Mouse (Mus musculus) CH12F3 (cell line): Measurements from ENCODE around the gene Mgst3.
"Not testable (repeated sequence)": the region's sequence is repeated elsewhere in the genome, so short reads cannot be mapped to it uniquely, and the experiment has no call there.

Source experiments
- in situ Hi-C: fragments of 300-500 bp; cut with MboI; formaldehyde crosslinking; loops from 2 replicates; pipeline ENCODE4 v1.14.3; 2020; ENCODE audit warnings: low sequenced_read_pairs

Mgst3 gene

DNA sequence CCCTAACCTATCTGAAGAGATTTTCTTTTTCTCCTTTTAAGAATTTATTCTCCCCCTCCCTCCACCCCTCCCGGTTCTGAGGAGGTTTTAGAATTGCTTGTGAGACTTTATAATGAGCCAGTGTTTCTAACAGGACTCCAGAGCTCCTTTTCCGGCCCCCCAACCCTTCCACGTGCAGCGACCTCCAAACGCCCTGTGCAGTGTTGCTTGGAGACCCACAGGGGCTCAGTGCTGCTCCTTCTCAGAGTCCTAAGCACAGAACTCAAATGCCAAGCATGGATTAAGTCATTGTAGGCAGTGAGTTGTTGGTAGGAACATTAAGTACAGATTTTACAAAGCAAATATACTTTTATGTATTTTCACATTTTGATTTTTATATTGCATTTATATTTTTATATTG lies 30.3 kb downstream of the Mgst3 start:
- in situ Hi-C loops: no loop called here

DNA sequence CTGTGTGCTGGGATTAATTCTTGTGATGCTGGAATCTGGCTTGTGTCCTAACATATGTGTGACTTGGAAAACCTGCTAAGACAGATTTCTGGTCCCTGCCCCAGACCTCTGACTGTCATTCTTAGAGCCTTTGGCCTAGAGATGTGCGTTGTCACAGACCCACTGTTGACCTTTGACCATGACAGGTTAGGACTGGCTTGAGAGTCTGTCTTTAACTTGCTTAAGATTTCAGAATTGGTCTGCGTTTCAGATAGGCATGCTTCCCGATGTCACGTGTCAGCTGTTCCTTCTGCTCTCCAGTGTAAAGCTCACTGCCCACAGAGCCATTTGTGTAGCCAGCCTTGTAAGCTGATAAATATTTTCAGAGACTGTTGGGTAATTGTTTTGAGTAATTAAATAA lies 30.8 kb downstream of the Mgst3 start:
- in situ Hi-C loops: no loop called here

DNA sequence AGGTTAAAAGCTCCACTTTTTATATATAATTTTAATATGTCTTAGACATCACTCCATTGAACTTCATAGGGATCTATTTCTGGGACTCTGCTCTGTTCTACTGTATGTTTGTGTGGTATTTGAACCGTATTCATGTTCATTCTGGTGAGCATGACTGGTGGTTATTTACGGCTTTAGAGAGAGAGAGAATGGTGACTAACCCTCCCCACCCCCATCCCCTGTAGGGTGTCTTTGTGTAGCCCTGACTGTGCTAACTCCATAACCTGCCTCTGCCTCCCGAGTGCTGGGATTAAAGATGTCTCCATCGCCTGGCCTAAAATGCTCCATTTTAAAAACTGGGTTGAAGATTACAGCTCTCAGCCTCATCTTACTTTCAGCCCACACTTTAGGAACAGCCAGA lies 33.4 kb downstream of the Mgst3 start:
- in situ Hi-C loops: no loop called here

DNA sequence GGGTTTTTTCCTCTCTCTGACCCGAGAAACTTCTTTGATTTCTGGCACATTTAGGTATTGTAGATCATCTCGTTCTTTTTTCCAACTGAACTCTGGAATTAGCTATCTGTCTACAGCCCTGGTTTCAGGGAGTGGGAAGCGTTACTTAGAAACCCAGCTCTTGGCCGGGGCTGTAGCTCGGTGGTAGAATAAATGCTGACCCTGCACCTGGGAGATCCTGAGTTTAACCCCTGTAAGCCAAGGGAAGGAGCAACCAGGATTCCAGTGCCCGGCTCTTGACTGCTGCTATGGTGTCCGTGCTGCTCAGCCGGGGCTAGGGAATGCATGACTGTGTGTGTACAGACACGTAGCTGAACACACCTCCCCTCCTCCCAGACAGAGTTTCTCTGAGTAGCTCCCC lies 34.9 kb downstream of the Mgst3 start:
- in situ Hi-C loops: no loop called here

DNA sequence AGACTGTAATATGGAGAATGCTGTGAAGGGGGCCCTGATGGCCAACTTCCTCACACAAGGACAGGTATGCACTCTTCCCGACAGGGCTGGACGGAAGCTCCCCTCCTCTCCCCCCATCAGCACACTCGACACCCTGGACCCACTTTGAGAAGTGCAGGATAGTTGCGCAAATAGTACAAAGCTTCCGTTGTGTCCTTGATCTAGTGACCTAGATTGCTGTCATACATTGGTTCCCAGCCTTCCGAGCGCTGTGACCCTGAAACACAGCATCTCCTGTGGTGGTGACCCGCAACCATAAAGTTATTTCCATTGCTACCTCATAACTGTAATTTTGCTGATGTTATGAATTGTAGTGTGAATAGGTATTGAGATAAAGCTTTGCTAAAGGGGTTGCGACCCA lies 36.3 kb downstream of the Mgst3 start:
- in situ Hi-C loops: no loop called here

DNA sequence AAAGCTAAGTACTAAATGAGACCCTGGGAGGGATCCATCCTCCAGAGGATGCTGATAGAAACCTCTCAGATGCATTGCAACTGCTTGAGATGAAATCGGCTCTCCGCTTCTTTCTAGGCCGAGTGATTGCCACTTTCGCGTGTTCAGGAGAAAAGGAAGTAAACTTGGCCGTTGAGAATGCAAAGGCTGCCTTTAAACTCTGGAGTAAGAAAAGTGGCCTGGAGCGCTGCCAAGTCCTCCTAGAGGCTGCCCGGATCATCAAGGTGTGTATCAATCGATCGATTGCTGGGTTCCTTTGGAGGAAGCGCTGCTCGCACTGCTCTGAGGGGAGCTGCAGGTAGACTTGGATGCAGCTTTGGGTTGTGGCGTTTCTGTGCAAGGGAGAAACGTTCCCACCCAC lies 41.2 kb downstream of the Mgst3 start:
- in situ Hi-C loops: no loop called here

DNA sequence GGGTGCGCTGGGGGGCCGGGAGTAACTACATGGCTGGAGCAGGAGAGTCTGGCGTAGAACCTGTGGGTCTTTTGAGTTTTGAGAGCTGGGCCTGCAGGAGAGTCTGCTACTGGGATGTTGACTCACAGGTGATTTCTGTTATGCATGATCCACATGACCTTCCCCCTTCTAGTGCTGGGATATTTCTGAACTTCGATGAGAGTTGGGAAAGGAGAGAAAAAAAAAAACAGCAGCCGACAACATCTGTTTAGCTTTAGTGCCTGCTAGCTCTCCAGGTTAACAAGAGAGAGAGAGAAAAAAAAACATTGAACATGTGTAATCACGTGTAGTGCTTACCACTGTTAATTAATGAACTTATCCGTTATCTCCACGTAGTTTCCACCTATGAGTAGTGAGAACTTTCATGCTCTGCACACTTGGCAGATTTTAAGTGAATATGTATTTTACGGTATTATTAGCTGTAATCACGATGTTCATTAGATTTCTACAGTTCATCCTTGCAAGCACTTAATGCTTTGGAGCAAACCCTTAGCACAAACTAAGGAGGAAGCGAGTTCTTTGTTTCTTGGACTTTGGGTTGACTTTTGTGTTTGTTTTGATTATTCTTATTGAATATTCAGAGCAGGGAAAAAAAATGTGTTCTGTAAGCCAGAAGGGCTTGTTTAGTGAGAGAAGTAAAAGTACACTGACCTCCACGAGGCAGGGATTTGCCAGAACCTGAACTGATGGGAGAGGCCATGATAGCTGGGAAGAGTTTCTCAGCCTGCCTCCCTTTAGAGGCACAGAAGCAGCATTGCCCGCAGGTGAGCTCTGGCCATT lies 42.8 kb downstream of the Mgst3 start:
- in situ Hi-C loops: no loop called here

DNA sequence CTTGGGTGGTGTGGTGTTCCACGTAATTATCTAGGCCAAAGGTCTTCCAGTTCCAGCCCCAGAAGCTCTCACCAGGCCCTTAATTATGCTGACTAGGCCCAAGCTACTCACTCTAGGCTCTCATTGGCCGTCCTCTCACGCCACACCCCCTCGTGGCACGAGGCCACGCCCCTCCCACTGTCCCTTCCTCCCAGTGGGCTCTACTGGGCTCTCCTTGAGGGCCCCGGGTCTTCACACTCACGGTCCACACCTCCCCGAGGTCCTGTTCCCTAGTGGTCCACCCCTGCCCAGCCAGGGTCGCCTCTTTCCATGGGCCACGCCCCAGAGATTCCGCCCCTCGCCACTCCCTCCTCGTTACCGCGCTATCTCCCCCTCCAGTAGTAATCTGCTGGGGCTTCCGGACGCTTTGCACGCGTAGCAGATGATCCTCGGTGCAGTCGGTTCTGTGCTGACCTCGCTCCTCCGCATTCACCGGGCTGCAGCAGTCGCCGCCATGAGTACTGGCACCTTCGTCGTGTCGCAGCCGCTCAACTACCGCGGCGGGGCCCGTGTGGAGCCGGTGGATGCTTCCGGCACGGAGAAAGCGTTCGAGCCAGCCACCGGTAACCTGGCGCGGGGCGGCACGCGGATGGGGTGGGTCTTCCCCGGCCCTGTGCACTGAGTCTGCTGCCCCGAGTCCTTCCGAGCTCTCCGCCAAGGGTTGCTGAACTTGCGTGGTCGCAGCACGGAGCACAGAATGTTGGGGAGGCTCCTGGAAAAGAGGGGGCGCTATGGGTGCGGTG lies 43.6 kb downstream of the Mgst3 start, which contains the start of gene Aldh9a1:
Gene Aldh9a1 (plus strand): TSS at position 177 of the 782 bp plus-strand sequence.
- in situ Hi-C loops: no loop called here

DNA sequence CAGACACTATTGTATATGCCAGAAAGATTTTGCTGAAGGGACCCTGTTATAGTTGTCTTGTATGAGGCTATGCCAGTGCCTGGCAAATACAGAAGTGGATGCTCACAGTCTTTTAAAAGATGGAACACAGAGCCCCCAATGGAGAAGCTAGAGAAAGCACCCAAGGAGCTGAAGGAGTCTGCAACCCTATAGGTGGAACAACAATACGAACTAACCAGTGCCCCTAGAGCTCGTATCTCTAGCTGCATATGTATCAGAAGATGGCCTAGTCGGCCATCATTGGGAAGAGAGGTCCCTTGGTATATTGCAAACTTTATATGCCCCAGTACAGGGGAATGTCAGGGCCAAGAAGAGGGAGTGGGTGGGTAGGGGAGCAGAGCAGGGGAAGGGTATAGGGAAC lies 44.4 kb downstream of the Mgst3 start:
- in situ Hi-C loops: not testable (repeated sequence)

DNA sequence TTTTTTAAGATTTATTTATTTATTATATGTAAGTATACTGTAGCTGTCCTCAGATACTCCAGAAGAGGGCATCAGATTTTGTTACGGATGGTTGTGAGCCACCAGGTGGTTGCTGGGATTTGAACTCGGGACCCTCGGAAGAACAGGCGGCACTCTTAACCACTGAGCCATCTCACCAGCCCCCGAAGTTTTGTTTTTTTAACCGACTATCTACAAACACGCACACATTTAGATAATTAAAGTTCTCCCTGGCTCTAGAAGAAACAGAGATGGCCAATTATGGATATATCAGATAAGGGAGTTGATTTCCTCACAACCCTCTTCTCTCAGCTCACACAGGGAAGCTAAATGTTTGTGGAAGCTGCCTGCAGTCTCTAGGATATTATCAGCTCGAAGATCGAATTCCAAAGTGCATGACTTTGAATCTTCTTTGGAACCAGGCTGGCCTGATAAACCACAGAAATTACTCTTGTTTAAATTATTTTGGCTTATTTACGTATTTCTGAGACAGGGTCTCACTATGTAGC lies 47.6 kb downstream of the Mgst3 start:
- in situ Hi-C loops: not testable (repeated sequence)

DNA sequence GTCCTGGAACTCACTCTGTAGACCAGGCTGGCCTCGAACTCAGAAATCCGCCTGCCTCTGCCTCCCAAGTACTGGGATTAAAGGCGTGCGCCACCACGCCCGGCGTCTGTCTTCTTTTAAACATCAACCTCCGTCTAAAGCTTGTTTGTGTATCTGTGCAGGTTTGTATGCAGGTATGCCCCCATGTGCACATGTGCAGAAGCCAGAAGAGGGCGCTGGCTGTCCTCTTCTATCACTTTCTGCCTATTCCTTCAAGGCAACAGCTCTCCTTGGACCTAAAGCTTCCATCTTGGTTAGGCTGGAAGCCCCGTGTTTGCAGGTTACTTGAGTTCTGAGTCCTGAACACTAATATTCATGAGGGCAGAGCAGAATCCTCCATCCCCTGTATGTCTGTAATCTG lies 50.8 kb downstream of the Mgst3 start:
- in situ Hi-C loops: no loop called here

DNA sequence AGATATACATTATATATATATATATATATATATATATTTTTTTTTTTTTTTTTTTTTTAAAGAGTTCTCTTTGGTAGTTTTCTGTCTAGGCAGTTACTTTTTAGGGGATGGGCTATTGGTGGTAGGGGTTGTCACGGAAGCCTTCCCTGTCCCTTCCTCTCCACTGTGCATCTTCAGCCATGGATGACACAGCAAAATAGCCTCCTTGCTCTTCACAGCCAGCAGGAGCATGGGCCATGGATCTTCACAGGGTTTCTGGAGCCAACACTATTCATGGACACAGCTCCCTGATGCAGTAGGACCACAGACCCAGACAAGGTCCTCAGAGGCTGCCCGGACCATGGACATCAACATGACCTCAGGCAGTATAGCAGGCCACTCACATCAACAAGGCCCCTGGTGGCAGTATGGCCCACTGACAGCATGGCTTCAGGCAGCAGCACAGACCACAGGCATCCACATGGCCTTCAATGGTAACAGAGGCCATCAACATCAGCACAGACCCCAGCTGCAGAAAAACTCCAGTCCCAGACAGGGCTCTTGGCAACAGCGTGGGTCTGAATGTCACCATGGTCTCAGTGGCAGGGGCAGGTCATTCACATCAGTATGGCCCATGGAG lies 52.6 kb downstream of the Mgst3 start:
- in situ Hi-C loops: no loop called here

DNA sequence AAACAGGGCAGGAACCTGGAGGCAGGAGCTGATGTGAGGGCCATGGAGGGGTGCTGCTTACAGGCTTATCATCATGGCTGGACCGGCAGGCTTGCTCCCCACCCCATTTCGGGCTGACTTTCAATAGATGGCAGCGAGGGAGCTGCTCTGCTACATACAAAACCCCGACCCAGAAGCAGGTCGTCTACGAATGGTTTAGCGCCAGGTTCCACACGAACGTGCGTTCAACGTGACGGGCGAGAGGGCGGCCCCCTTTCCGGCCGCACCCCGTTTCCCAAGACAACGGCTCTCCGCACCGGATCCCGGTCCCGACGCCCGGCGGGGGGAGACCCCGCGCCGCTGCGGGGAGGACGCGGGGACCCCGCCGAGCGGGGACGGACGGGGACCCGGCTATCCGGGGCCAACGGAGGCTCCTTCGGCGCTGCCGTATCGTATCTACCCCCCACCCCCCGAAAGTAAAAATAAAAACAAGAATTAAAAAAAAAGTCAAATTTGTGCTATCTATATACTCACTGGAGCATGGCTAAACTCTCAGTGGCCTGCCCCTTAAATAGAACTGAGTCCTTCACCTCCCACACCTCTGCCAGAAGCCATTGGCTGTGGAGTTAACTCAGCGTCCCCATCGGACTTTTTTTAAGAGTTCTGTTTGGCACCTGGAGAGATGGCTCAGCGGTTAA lies 53.4 kb downstream of the Mgst3 start:
- in situ Hi-C loops: no loop called here

DNA sequence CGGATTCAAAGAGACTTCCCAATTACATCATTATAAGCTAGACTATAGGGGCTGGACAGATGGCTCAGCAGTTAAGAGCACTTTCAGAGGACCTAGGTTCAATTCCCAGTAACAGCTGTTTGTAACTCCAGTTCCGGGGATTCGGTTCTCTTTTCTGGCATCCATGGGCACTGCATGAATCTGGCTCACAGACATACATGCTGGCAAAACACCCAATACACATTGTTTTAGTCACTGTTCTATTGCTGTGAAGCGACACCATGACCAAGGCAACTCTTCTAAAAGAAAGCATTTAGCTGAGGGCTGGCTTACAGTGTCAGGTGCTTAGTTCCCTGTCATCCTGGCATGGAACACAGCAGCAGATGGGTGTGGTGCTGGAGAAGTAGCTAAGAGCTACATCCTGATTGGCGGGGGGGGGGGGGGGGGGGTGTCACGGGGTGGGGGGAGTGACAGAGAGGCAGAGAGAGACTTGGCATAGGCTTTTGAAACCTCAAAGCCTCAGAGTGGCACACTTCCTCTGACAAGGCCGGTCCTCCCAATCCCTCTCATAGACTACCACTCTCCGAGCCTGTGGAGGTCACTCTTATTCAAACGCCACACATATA lies 54.4 kb downstream of the Mgst3 start:
- in situ Hi-C loops: no loop called here

DNA sequence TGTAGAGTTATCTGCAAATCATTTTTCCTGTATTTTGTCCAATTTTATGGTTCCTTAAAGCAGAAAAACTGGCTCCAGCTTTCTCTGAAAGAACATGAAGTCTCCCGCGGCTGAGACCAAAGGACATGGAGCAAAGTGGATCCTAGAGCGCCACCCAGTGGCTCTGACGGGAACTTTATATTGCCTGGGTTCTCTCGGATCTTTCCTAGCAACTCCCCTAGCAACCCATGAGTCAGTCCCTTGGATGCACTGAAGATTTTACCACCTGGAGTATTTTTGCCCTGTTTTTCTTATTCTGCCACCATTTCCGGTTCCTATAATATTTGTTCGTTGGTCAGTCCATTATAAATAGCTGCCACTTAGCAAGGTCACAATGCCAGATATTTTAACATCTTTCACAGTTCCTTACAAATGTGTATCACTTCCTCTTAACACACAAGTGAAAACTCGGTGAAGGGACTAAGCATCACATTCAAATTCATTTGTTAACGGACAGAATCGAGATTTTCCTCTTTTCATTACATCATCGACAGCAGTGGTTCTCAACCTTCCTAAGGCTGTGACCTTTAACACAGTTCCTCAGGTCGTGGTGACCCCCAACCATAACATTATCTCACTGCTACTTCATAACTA lies 56.1 kb downstream of the Mgst3 start:
- in situ Hi-C loops: no loop called here

DNA sequence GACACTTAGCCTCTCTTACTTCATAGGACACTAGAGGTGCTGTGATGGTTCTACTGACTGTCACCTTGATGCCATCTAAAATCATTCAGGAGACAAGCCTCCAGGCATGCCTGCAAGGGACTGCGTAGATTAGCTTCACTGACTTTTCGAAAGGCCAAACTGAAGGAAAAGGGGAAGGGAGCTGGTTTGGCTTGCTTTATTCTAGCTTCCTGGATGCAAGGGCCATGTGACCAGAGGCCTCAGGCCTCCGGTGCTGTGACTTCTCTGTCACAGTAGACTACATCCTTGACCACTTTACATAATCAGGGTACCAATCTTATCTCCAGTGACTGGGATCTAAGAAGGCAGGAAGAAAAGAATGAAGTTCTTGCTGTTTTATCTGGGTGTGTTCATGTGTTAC lies 57.2 kb downstream of the Mgst3 start:
- in situ Hi-C loops: no loop called here

DNA sequence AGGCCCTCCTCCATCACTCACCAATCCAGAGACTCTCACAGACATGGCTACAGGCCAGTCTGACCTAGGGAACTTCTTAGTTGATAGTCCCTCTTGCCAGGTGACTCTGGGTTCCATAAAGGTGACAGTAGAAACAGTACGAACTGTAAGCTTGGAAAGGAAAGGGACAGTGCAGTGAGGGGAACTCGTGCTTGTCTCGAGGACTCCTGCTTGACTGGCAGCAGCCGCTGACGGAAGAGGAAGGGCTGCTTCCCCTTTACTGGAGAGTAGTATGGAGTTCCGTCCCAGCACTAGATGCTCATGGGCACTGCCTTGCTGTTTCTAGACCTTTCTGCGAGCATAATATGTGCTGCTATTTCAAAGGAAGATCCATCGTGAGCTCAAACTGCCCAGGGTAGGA lies 62.5 kb downstream of the Mgst3 start:
- in situ Hi-C loops: no loop called here

DNA sequence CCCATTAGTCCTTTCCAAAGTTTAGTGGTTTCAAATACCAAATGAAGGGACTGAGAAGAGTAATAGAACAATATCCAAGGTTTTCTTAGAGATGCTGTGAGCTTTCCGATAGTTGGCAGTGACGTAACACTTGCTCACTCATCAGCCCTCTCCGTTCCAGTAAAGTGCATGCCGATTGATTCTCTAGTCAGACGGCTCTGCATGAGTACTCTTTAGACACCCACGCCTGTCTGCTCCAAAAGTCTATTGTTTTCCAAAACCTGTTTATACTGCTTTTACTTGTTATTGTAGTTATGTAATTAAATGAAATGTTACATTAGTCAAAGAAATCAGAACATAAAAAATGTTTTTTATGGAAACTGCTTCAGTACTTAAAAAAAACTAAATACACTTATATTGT lies 64.9 kb downstream of the Mgst3 start:
- in situ Hi-C loops: no loop called here
